Mouse (Mus musculus) forebrain, postnatal 0 days (tissue): ENCODE results near the gene Gm2000. TPM values are rescaled to one million over a fixed set of nuclear protein-coding genes. Genes with fewer than 3 reads are reported as not detected.

Source experiments
- ATAC-seq: fragments of 200-750 bp; cut with Nextera tagmentation; 2 replicates; pipeline ENCODE4 v1.8.0; 2017; ENCODE audit warnings: mild to moderate bottlenecking, moderate library complexity
- DNase-seq: peaks from one replicate; pipeline ENCODE4 v3.0.0-alpha.2; 2015
- H3K27ac ChIP-seq: fragments of 300-500 bp; sonication (generic); 2 replicates; pipeline ENCODE4 v1.5.1; 2014; ENCODE audit warnings: low read depth, mild to moderate bottlenecking, antibody characterized with exemption, low read length, moderate library complexity, mixed read lengths
- H3K27me3 ChIP-seq: fragments of 300-500 bp; sonication (generic); 2 replicates; pipeline ENCODE4 v1.6.1; 2014; ENCODE audit warnings: mild to moderate bottlenecking, low read length, mixed read lengths; ENCODE audit not compliant: insufficient read depth
- H3K36me3 ChIP-seq: fragments of 300-500 bp; sonication (generic); 2 replicates; pipeline ENCODE4 v1.6.1; 2014; ENCODE audit warnings: mild to moderate bottlenecking, moderate library complexity; ENCODE audit not compliant: insufficient read depth
- H3K4me1 ChIP-seq: fragments of 300-500 bp; sonication (generic); 2 replicates; pipeline ENCODE4 v1.6.1; 2014; ENCODE audit warnings: antibody characterized with exemption; ENCODE audit not compliant: insufficient read depth
- H3K4me2 ChIP-seq: fragments of 300-500 bp; sonication (generic); 2 replicates; pipeline ENCODE4 v1.6.1; 2014; ENCODE audit warnings: low read depth, mild to moderate bottlenecking, moderate library complexity
- H3K4me3 ChIP-seq: fragments of 300-500 bp; sonication (generic); 2 replicates; pipeline ENCODE4 v1.5.1; 2014; ENCODE audit warnings: low read depth, low read length, mixed read lengths
- H3K9ac ChIP-seq: fragments of 300-500 bp; sonication (generic); 2 replicates; pipeline ENCODE4 v1.6.1; 2014; ENCODE audit warnings: mild to moderate bottlenecking
- H3K9me3 ChIP-seq: fragments of 300-500 bp; sonication (generic); 2 replicates; pipeline ENCODE4 v1.6.1; 2016; ENCODE audit warnings: low read length
- CTCF ChIP-seq: sonication (generic); IDR thresholded peaks from 2 replicates; pipeline ENCODE4 v1.5.1; 2016; ENCODE audit warnings: antibody characterized with exemption, control low read depth, low read depth
- WGBS: fragments of 180-500 bp; shearing (Covaris S2); extraction: QIAGEN DNeasy Blood & Tissue Kit; methylation state at CpG from one replicate; pipeline ENCODE4 v1.1.7; 2014; 5-methylcytosine and 5-hydroxymethylcytosine counted together
- polyA plus RNA-seq: library from polyadenylated mRNA; unstranded; fragments of >200 nt; fragmentation: Nextera tagmentation; extraction: Ambion mirVana; gene quantifications from 2 replicates; pipeline ENCODE4 v1.2.1, GENCODE M21; 2015
- total RNA-seq: library from RNA; depleted of rRNA; stranded (reverse); fragments of >200 nt; gene quantifications from 2 replicates; pipeline ENCODE4 v1.2.3, GENCODE M21; 2014; rRNA removed

Gm2000 gene
- total RNA-seq (646 and 750 TPM in 2 replicates), polyA plus RNA-seq (515 and 680 TPM in 2 replicates)

DNA sequence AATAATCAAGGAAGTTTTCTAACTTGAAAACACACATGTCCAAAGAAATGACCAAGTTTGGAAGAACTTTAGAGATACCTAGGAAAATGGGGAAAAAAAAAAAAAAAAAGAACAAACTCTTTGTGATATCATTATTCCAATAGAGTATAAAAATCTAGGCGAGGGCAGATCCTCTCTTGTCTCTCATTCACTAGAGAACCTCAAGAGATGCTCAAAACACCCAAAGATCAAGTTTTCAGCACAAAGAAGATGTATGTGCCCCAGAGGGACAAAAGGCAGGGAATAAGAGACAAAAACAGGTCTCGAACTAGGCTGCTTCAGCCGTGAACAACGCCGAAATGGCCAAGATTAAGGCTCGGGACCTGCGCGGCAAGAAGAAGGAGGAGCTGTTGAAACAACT lies at the start of gene Gm2000:
Gene Gm2000 (plus strand): TSS at position 301 of the 400 bp plus-strand sequence.
- 91% methylated on average over 8 of the region's 8 CpGs for WGBS
- Histone ChIP-seq H3K4me1 (no peaks in the 10 kb centered on the region), H3K9me3 (no peaks in the 10 kb centered on the region), H3K9ac (no peak within 1 kb of the TSS), H3K27me3 (no peaks in the 10 kb centered on the region), H3K36me3 (no peaks in the 10 kb centered on the region), H3K4me3 (no peak within 1 kb of the TSS), H3K4me2 (no peak within 1 kb of the TSS), H3K27ac (no peak within 1 kb of the TSS)
- no peak for DNase-seq
- TF ChIP-seq CTCF: no peak
- no peak for ATAC-seq

- TF ChIP-seq CTCF: no peak
- 87% methylated on average over 9 of the region's 9 CpGs for WGBS
- no peak for ATAC-seq
- Histone ChIP-seq H3K9me3 (no peaks in the 10 kb centered on the region), H3K4me1 (no peaks in the 10 kb centered on the region), H3K36me3 (no peaks in the 10 kb centered on the region), H3K4me3 (no peak overlapping the region), H3K4me2 (no peak overlapping the region), H3K27me3 (no peaks in the 10 kb centered on the region), H3K27ac (no peak overlapping the region), H3K9ac (no peak overlapping the region)
- DNase-seq: no peak
These were observed 42.7 kb upstream of the Gm2000 start for GRCm38 (mm10) chr1:156323126-156323525.

- 81% methylated on average over 4 of the region's 4 CpGs for WGBS
- ATAC-seq (no peak), DNase-seq (no peak)
- H3K4me1 ChIP-seq: no peaks in the 10 kb centered on the region
- no peak overlapping the region for H3K4me3 ChIP-seq
- H3K27me3 ChIP-seq: no peaks in the 10 kb centered on the region
- no peak overlapping the region for H3K4me2 ChIP-seq
- H3K36me3 ChIP-seq: no peaks in the 10 kb centered on the region
- H3K27ac ChIP-seq: no peak overlapping the region
- H3K9ac ChIP-seq: no peak overlapping the region
- no peak for TF ChIP-seq CTCF
- no peaks in the 10 kb centered on the region for H3K9me3 ChIP-seq
These were observed 25.0 kb upstream of the Gm2000 start for GRCm38 (mm10) chr1:156340847-156341246.

GRCm38 (mm10) chr1:156344433-156344832 lies 21.4 kb upstream of the Gm2000 start:
- no peaks in the 10 kb centered on the region for H3K9me3 ChIP-seq
- H3K4me3 ChIP-seq: no peak overlapping the region
- H3K36me3 ChIP-seq: no peaks in the 10 kb centered on the region
- no peak overlapping the region for H3K4me2 ChIP-seq
- H3K4me1 ChIP-seq: no peaks in the 10 kb centered on the region
- H3K9ac ChIP-seq: no peak overlapping the region
- WGBS: 76% methylated on average over 4 of the region's 4 CpGs
- ATAC-seq (no peak), DNase-seq (no peak)
- no peak overlapping the region for H3K27ac ChIP-seq
- no peaks in the 10 kb centered on the region for H3K27me3 ChIP-seq
- no peak for TF ChIP-seq CTCF

DNA sequence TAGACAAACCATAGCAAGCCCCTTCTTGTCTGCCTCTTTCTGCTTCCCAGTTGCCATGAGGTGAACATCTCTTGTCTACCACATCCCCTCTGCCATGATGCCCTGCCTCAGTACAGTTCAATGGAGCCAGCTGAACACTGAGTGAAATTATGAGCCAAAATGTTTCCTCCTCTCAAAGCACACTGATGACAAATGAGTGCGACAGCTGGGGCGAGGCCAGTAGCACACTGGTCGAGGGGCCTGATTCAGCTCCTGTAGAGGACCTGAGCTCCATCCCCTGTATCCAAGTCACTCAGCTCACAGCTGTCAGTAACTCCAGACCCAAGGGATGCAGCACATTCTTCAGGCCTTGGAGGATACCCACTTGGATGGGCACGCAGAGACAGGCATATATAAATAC lies 20.2 kb upstream of the Gm2000 start:
- WGBS: 96% methylated on average over 4 of the region's 4 CpGs
- no peak for TF ChIP-seq CTCF

GRCm38 (mm10) chr1:156349031-156349430 lies 16.8 kb upstream of the Gm2000 start:
- Histone ChIP-seq H3K27ac (no peak overlapping the region), H3K9me3 (no peaks in the 10 kb centered on the region), H3K36me3 (no peaks in the 10 kb centered on the region), H3K27me3 (no peaks in the 10 kb centered on the region), H3K9ac (no peak overlapping the region), H3K4me3 (no peak overlapping the region), H3K4me1 (no peaks in the 10 kb centered on the region), H3K4me2 (no peak overlapping the region)
- TF ChIP-seq CTCF: no peak
- DNase-seq (no peak), ATAC-seq (no peak)
- WGBS: 82% methylated on average over 4 of the region's 4 CpGs

More for the DNA sequence above, 20.2 kb upstream of the Gm2000 start:
- H3K36me3 ChIP-seq: no peaks in the 10 kb centered on the region
- H3K27ac ChIP-seq: no peak overlapping the region
- no peak overlapping the region for H3K4me3 ChIP-seq
- no peak for ATAC-seq
- H3K9ac ChIP-seq: no peak overlapping the region
- no peak for DNase-seq
- no peaks in the 10 kb centered on the region for H3K4me1 ChIP-seq
- H3K27me3 ChIP-seq: no peaks in the 10 kb centered on the region
- no peaks in the 10 kb centered on the region for H3K9me3 ChIP-seq
- no peak overlapping the region for H3K4me2 ChIP-seq

DNA sequence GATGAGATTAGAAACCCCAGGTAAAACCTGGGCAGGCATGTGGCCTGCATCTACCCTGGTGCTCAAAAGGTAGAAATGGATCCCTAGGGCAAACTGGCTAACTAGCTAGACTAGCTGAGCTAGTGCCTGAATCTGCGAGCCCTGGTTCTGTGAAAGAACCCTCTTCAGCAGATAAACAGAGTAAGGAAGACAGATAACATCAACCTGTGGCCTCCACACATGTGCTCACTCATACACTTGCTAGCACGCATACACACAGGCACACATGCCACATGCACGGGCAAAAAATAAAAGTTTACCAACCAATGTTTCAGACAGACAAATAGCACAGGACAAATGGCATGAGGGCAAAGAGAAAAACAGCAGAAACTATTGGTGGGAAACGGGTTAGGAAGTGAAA lies 15.4 kb upstream of the Gm2000 start:
- Histone ChIP-seq H3K9me3 (no peaks in the 10 kb centered on the region), H3K27ac (no peak overlapping the region), H3K4me1 (no peaks in the 10 kb centered on the region), H3K27me3 (no peaks in the 10 kb centered on the region), H3K36me3 (no peaks in the 10 kb centered on the region), H3K4me3 (no peak overlapping the region), H3K4me2 (no peak overlapping the region), H3K9ac (no peak overlapping the region)
- TF ChIP-seq CTCF: no peak
- ATAC-seq (no peak), DNase-seq (no peak)
- WGBS: 88% methylated on average over 4 of the region's 4 CpGs

- no peak overlapping the region for H3K27ac ChIP-seq
- 86% methylated on average over 2 of the region's 2 CpGs for WGBS
- H3K4me3 ChIP-seq: no peak overlapping the region
- no peaks in the 10 kb centered on the region for H3K4me1 ChIP-seq
- no peak for TF ChIP-seq CTCF
- H3K4me2 ChIP-seq: no peak overlapping the region
- H3K9ac ChIP-seq: no peak overlapping the region
- H3K36me3 ChIP-seq: no peaks in the 10 kb centered on the region
- ATAC-seq: no peak
- H3K27me3 ChIP-seq: no peaks in the 10 kb centered on the region
- DNase-seq: no peak
- no peaks in the 10 kb centered on the region for H3K9me3 ChIP-seq
These were observed 13.4 kb upstream of the Gm2000 start for GRCm38 (mm10) chr1:156352466-156352865.
